Mouse (Mus musculus) forebrain, embryonic 11.5 days (tissue): ENCODE measurements at regions not wholly inside any gene's neighbourhood (a gene's known extent, or its start where the extent isn't known, plus 50 kb on each side); places are given as distances from the start of the nearest gene placed in this dataset.

Experiments used
- ATAC-seq: fragments of 200-750 bp; cut with Nextera tagmentation; replicated peaks from 2 replicates; pipeline ENCODE4 v1.8.0; 2017; ENCODE audit warnings: moderate TSS enrichment; ENCODE audit not compliant: low FRiP score
- DNase-seq: peaks from one replicate; pipeline ENCODE4 v3.0.0-alpha.2; 2017; ENCODE audit warnings: low spot score
- H3K27ac ChIP-seq: fragments of 300-500 bp; sonication (generic); 2 replicates; pipeline ENCODE4 v1.5.1; 2014; ENCODE audit warnings: low read depth, low read length
- H3K27me3 ChIP-seq: fragments of 300-500 bp; sonication (generic); 2 replicates; pipeline ENCODE4 v1.6.1; 2014; ENCODE audit warnings: mild to moderate bottlenecking, low read length, mixed read lengths; ENCODE audit not compliant: control insufficient read depth, insufficient read depth
- H3K36me3 ChIP-seq: fragments of 300-500 bp; sonication (generic); 2 replicates; pipeline ENCODE4 v1.6.1; 2014; ENCODE audit warnings: mild to moderate bottlenecking, low read length, moderate library complexity, mixed read lengths; ENCODE audit not compliant: control insufficient read depth, insufficient read depth
- H3K4me1 ChIP-seq: fragments of 300-500 bp; sonication (generic); replicated peaks from 2 replicates; pipeline ENCODE4 v1.6.1; 2014; ENCODE audit warnings: low read length, mixed read lengths; ENCODE audit not compliant: control insufficient read depth, insufficient read depth
- H3K4me2 ChIP-seq: fragments of 300-500 bp; sonication (generic); 2 replicates; pipeline ENCODE4 v1.6.1; 2014; ENCODE audit warnings: low read depth, mild to moderate bottlenecking, low read length, moderate library complexity, mixed read lengths; ENCODE audit not compliant: severe bottlenecking
- H3K4me3 ChIP-seq: fragments of 300-500 bp; sonication (generic); 2 replicates; pipeline ENCODE4 v1.5.1; 2014; ENCODE audit warnings: low read depth, low read length
- H3K9ac ChIP-seq: fragments of 300-500 bp; sonication (generic); 2 replicates; pipeline ENCODE4 v1.6.1; 2014; ENCODE audit warnings: low read length
- H3K9me3 ChIP-seq: fragments of 300-500 bp; sonication (generic); 2 replicates; pipeline ENCODE4 v1.6.1; 2016; ENCODE audit warnings: low read length, mixed read lengths; ENCODE audit not compliant: control insufficient read depth
- WGBS: fragments of 180-500 bp; shearing (Covaris S2); extraction: QIAGEN DNeasy Blood & Tissue Kit; methylation state at CpG from one replicate; pipeline ENCODE4 v1.1.7; 2014; 5-methylcytosine and 5-hydroxymethylcytosine counted together

- Histone ChIP-seq H3K27ac (no peak overlapping the region), H3K4me3 (no peak overlapping the region), H3K9me3 (no peaks in the 10 kb centered on the region), H3K36me3 (no peaks in the 10 kb centered on the region), H3K9ac (no peak overlapping the region), H3K4me2 (no peak overlapping the region), H3K4me1 (0 out of 2 replicates have a peak, but pooled peaks cover 2% of the 10 kb centered on the region), H3K27me3 (no peaks in the 10 kb centered on the region)
- 57% methylated on average over 5 of the region's 5 CpGs for WGBS
- ATAC-seq (no peak), DNase-seq (no peak)
Measured at GRCm38 (mm10) chr14:114841552-114841951, 250.5 kb upstream of the Gpc5 start.

DNA sequence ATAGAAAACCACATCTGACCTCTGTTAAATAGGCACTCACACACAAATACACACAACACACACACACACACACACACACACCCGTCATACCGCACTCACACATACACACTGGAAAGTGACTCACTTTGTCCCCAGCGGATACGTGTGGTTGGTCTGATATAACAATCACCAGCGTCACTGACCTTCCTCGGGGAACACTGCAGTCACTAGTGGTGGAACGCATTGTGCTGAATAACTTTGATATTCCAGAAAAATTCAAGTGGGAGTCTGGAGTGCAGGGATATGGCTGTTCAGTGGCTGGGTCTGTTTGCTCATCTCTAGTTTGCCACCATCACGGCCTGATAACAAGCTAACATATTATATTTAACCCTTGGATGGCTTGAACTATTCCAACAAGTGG lies 249.7 kb upstream of the Gpc5 start:
- Histone ChIP-seq H3K4me1 (0 out of 2 replicates have a peak, but pooled peaks cover 2% of the 10 kb centered on the region), H3K9me3 (no peaks in the 10 kb centered on the region), H3K27me3 (no peaks in the 10 kb centered on the region), H3K36me3 (no peaks in the 10 kb centered on the region), H3K27ac (no peak overlapping the region), H3K4me2 (no peak overlapping the region), H3K9ac (no peak overlapping the region), H3K4me3 (no peak overlapping the region)
- ATAC-seq, result no peak
- WGBS, result 83% methylated on average over 8 of the region's 8 CpGs
- DNase-seq, result no peak

DNA sequence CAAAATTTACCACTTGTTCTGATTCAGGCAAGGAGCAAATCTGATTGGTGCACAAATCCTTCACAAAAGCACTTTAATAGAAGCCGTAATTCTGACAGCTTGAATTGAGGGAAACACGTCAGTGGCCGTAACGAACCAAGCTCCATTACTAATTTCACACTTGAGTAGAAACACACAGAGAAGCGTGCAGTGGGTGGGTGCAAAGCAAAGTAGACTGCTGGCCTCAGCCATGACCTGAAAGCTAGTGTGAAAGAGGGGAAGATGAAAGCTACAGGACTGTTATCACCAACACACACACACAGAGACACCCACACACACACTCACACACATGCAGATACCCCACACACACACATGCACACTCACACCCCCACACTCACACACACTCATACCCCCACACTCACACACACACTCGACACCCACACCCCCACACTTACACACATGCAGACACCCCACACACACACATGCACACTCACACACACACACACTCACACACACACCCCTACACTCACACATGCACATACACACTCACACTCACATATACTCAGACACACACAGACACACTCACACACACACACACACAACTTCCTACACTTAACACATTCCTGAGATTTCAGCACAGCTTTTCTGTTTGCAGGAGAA lies 248.8 kb upstream of the Gpc5 start:
- H3K27me3 ChIP-seq, result no peaks in the 10 kb centered on the region
- no peak overlapping the region for H3K4me2 ChIP-seq
- no peak overlapping the region for H3K9ac ChIP-seq
- H3K4me3 ChIP-seq, result no peak overlapping the region
- no peak overlapping the region for H3K27ac ChIP-seq
- no peak for DNase-seq
- 0 out of 2 replicates have a peak, but pooled peaks cover 2% of the 10 kb centered on the region for H3K4me1 ChIP-seq
- H3K36me3 ChIP-seq, result no peaks in the 10 kb centered on the region
- ATAC-seq, result peak; percentile 55
- WGBS, result 34% methylated on average over 6 of the region's 6 CpGs
- H3K9me3 ChIP-seq, result no peaks in the 10 kb centered on the region

GRCm38 (mm10) chr14:114854324-114855054 lies 237.5 kb upstream of the Gpc5 start:
- 28% methylated on average over 9 of the region's 9 CpGs for WGBS
- H3K27me3 ChIP-seq, result peaks cover 2% of the 10 kb centered on the region; the same call in 1 of the 2 replicates
- peaks cover 3% of the 10 kb centered on the region; the same call in 1 of the 2 replicates for H3K4me1 ChIP-seq
- no peaks in the 10 kb centered on the region for H3K9me3 ChIP-seq
- no peak for DNase-seq
- H3K4me2 ChIP-seq, result no peak overlapping the region
- no peak overlapping the region for H3K27ac ChIP-seq
- H3K4me3 ChIP-seq, result no peak overlapping the region
- no peak overlapping the region for H3K9ac ChIP-seq
- ATAC-seq, result peak; percentile 63
- no peaks in the 10 kb centered on the region for H3K36me3 ChIP-seq

GRCm38 (mm10) chr14:114855055-114855740 lies 236.8 kb upstream of the Gpc5 start:
- no peak for ATAC-seq
- Histone ChIP-seq H3K36me3 (no peaks in the 10 kb centered on the region), H3K4me2 (no peak overlapping the region), H3K4me1 (peaks cover 3% of the 10 kb centered on the region; the same call in 1 of the 2 replicates), H3K9ac (no peak overlapping the region), H3K27ac (no peak overlapping the region), H3K4me3 (no peak overlapping the region), H3K9me3 (no peaks in the 10 kb centered on the region), H3K27me3 (peaks cover 2% of the 10 kb centered on the region; the same call in 1 of the 2 replicates)
- no peak for DNase-seq
- WGBS, result 12% methylated on average over 12 of the region's 12 CpGs

DNA sequence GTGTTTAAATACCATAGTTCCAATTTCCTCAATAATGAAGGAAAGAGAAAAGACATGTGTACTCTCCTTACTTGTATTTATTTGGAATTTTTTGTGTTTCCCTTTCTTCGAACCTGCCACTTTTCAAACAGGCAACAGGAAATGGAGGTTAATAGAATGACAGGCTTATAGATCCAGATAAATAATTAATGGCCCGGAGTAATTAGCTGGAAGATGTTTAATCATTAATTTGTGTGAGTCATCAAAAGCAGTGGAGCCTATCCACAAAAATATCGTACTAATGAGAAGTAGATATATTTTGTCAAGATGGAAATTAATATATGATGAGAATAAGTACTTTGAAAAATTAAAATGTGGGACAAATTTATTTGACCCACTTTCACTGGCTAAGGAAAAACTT lies 236.3 kb upstream of the Gpc5 start:
- WGBS, result 37% methylated on average over 3 of the region's 3 CpGs
- no peak overlapping the region for H3K9ac ChIP-seq
- H3K27me3 ChIP-seq, result peaks cover 2% of the 10 kb centered on the region; the same call in 1 of the 2 replicates
- no peak for ATAC-seq
- no peak for DNase-seq
- H3K9me3 ChIP-seq, result no peaks in the 10 kb centered on the region
- H3K4me3 ChIP-seq, result no peak overlapping the region
- no peaks in the 10 kb centered on the region for H3K36me3 ChIP-seq
- no peak overlapping the region for H3K4me2 ChIP-seq
- no peak overlapping the region for H3K27ac ChIP-seq
- H3K4me1 ChIP-seq, result peaks cover 3% of the 10 kb centered on the region; the same call in 1 of the 2 replicates

DNA sequence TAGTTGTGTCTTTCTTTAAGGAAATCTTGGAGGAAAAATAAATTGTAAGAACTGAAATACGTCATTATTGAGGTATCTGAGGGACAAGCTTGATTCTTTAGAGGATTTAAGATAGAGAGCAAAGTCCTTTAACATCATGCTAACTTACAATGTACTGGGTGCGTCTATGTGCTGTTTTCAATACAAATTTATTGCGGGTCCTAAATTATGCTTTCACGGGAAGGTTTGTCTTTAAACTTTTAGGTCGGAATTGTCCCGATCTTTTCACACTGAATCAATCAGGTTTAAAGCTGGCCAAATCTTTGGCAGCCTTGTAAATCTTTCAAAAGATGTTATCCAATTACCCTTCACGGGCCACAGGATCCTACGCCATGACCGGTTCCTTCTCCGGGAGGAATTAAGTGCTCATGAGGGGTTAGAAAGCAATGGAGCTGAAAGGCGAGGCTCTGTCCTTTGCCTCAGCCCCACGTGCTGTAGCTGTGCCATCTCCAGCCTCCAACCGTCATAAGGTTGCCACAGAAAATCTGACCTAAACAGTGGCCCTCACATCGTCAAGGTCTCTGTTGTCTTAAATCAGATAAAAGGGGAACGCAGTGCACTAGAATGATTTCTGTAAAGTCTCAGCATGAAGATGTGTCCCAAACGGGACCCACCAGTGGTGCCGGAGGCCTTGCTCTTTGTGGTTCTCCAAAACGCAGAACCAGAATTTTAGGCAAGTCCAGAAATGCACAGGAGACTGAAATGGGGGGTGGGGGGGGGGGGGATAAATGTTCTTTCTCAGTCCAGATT lies 235.6 kb upstream of the Gpc5 start:
- no peaks in the 10 kb centered on the region for H3K9me3 ChIP-seq
- peak; percentile 51 for ATAC-seq
- H3K4me3 ChIP-seq, result no peak overlapping the region
- no peak overlapping the region for H3K27ac ChIP-seq
- H3K4me2 ChIP-seq, result no peak overlapping the region
- 19% methylated on average over 18 of the region's 18 CpGs for WGBS
- peaks cover 2% of the 10 kb centered on the region; the same call in 1 of the 2 replicates for H3K27me3 ChIP-seq
- H3K9ac ChIP-seq, result no peak overlapping the region
- H3K4me1 ChIP-seq, result peaks cover 3% of the 10 kb centered on the region; the same call in 1 of the 2 replicates
- DNase-seq, result no peak
- H3K36me3 ChIP-seq, result no peaks in the 10 kb centered on the region

DNA sequence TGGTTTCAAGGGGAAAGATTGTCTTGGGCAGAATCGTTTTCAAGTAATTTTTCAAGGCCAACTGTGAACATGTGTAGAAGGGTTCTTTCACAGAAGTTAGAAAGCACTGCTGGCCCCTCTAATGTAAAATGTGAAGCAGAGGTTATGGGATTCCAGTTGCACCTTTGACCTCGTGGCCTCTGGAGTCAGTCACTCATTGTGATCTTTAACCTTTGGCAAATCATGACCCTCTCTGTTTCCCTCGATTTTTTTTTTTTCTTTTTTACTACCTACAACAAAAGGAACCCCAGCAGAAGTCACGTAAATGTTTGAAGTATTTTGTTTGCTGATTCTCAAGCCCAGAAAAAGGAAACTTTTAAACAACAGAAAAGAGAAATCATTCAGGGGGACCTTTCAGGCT lies 234.8 kb upstream of the Gpc5 start:
- DNase-seq, result no peak
- Histone ChIP-seq H3K36me3 (no peaks in the 10 kb centered on the region), H3K4me3 (no peak overlapping the region), H3K27ac (no peak overlapping the region), H3K9me3 (no peaks in the 10 kb centered on the region), H3K4me1 (peaks cover 3% of the 10 kb centered on the region; the same call in 1 of the 2 replicates), H3K4me2 (no peak overlapping the region), H3K27me3 (peaks cover 2% of the 10 kb centered on the region; the same call in 1 of the 2 replicates), H3K9ac (no peak overlapping the region)
- ATAC-seq, result no peak
- 13% methylated on average over 4 of the region's 4 CpGs for WGBS
